Mouse (Mus musculus) spleen, adult 2 months (tissue): ENCODE results near the gene Hoxa13.

Source experiments
- CTCF ChIP-seq: fragments of 200-500 bp; IDR thresholded peaks from 2 replicates; pipeline ENCODE4 v1.5.1; 2011; ENCODE audit warnings: mild to moderate bottlenecking, inconsistent platforms; ENCODE audit not compliant: insufficient read depth, insufficient read length, insufficient replicate concordance; ENCODE audit errors: extremely low read depth
- POLR2A ChIP-seq: fragments of 200-500 bp; IDR thresholded peaks from 2 replicates; pipeline ENCODE4 v1.6.1; 2011; ENCODE audit warnings: low read depth, low read length, inconsistent platforms

- TF ChIP-seq CTCF (no peak), POLR2A (no peak)
Measured at GRCm38 (mm10) chr6:52246916-52247315, 13.8 kb downstream of the Hoxa13 start.
